Mouse (Mus musculus): Measurements from ENCODE around the gene Zkscan5. TPM values are rescaled to one million over a fixed set of nuclear protein-coding genes. Genes with fewer than 3 reads are reported as not detected.

The Zkscan5 gene
- 9.5 and 10.1 TPM in 2 replicates for polyA plus RNA-seq (2012; ENCODE audit: insufficient read depth, insufficient read length, missing spikeins)

GRCm38 (mm10) chr5:145203936-145204691 lies at the start of gene Zkscan5:
Gene Zkscan5, plus strand, starts transcription at chr5:145204562.
- Histone ChIP-seq H3K27ac (replicated peaks; ENCODE audit: low read depth, low read length) (peak within 1 kb of the TSS; percentile 91), H3K4me1 (ENCODE audit: control insufficient read depth, insufficient read depth, insufficient read length, low read length) (peaks cover 8% of the 10 kb centered on the region)

GRCm38 (mm10) chr5:145161361-145161760 lies 43.0 kb upstream of the Zkscan5 start:
- H3K4me1 ChIP-seq (ENCODE audit: control insufficient read depth, insufficient read depth, insufficient read length, low read length), result peaks cover 7% of the 10 kb centered on the region
- no peak overlapping the region for H3K27ac ChIP-seq (replicated peaks; ENCODE audit: low read depth, low read length)
- H3K4me3 ChIP-seq (ENCODE audit: insufficient read depth, low read depth, low read length), result no peak overlapping the region

More at GRCm38 (mm10) chr5:145203936-145204691, at the start of gene Zkscan5:
- H3K4me3 ChIP-seq (ENCODE audit: insufficient read depth, low read depth, low read length), result peak within 1 kb of the TSS; percentile 89

GRCm38 (mm10) chr5:145164710-145165109 lies 39.7 kb upstream of the Zkscan5 start:
- H3K27ac ChIP-seq (replicated peaks; ENCODE audit: low read depth, low read length), result peak overlapping the region; percentile 78
- H3K4me3 ChIP-seq (ENCODE audit: insufficient read depth, low read depth, low read length), result peak overlapping the region; percentile 45
- H3K4me1 ChIP-seq (ENCODE audit: control insufficient read depth, insufficient read depth, insufficient read length, low read length), result peaks cover 7% of the 10 kb centered on the region

GRCm38 (mm10) chr5:145165184-145165583 lies 39.2 kb upstream of the Zkscan5 start:
- H3K4me3 ChIP-seq (ENCODE audit: insufficient read depth, low read depth, low read length), result peak overlapping the region; percentile 45
- H3K27ac ChIP-seq (replicated peaks; ENCODE audit: low read depth, low read length), result peak overlapping the region; percentile 78
- peaks cover 7% of the 10 kb centered on the region for H3K4me1 ChIP-seq (ENCODE audit: control insufficient read depth, insufficient read depth, insufficient read length, low read length)

GRCm38 (mm10) chr5:145166536-145167305 lies 37.6 kb upstream of the Zkscan5 start, which contains the start of the genes Ptcd1 and Cpsf4:
Gene Ptcd1, minus strand, starts transcription at chr5:145167108.
Gene Cpsf4, plus strand, starts transcription at chr5:145167213.
- peak within 1 kb of the TSS; percentile 70 for H3K27ac ChIP-seq (replicated peaks; ENCODE audit: low read depth, low read length)
- H3K4me3 ChIP-seq (ENCODE audit: insufficient read depth, low read depth, low read length), result peak within 1 kb of the TSS; percentile 82
- H3K4me1 ChIP-seq (ENCODE audit: control insufficient read depth, insufficient read depth, insufficient read length, low read length), result peaks cover 7% of the 10 kb centered on the region

- peak overlapping the region; percentile 82 for H3K4me3 ChIP-seq (ENCODE audit: insufficient read depth, low read depth, low read length)
- H3K27ac ChIP-seq (replicated peaks; ENCODE audit: low read depth, low read length), result peak overlapping the region; percentile 40; the same call in 1 of the 2 replicates
- H3K4me1 ChIP-seq (ENCODE audit: control insufficient read depth, insufficient read depth, insufficient read length, low read length), result peaks cover 7% of the 10 kb centered on the region
These were observed 37.1 kb upstream of the Zkscan5 start for GRCm38 (mm10) chr5:145167306-145167661.

- Histone ChIP-seq H3K27ac (replicated peaks; ENCODE audit: low read depth, low read length) (no peak overlapping the region), H3K4me3 (ENCODE audit: insufficient read depth, low read depth, low read length) (no peak overlapping the region)
These were observed 25.8 kb upstream of the Zkscan5 start for GRCm38 (mm10) chr5:145178461-145178980.

GRCm38 (mm10) chr5:145185244-145185643 lies 19.1 kb upstream of the Zkscan5 start:
- Histone ChIP-seq H3K4me1 (ENCODE audit: control insufficient read depth, insufficient read depth, insufficient read length, low read length) (no peaks in the 10 kb centered on the region; the same call in 1 of the 2 replicates), H3K4me3 (ENCODE audit: insufficient read depth, low read depth, low read length) (no peak overlapping the region), H3K27ac (replicated peaks; ENCODE audit: low read depth, low read length) (no peak overlapping the region)

More at GRCm38 (mm10) chr5:145178461-145178980, 25.8 kb upstream of the Zkscan5 start:
- H3K4me1 ChIP-seq (ENCODE audit: control insufficient read depth, insufficient read depth, insufficient read length, low read length), result no peaks in the 10 kb centered on the region

GRCm38 (mm10) chr5:145189416-145189815 lies 14.9 kb upstream of the Zkscan5 start:
- Histone ChIP-seq H3K4me3 (ENCODE audit: insufficient read depth, low read depth, low read length) (peak overlapping the region; percentile 85; the same call in 1 of the 2 replicates), H3K27ac (replicated peaks; ENCODE audit: low read depth, low read length) (no peak overlapping the region)

GRCm38 (mm10) chr5:145190373-145190772 lies 14.0 kb upstream of the Zkscan5 start:
- peak overlapping the region; percentile 85 for H3K4me3 ChIP-seq (ENCODE audit: insufficient read depth, low read depth, low read length)
- H3K27ac ChIP-seq (replicated peaks; ENCODE audit: low read depth, low read length), result peak overlapping the region; percentile 94
- no peaks in the 10 kb centered on the region; the same call in 1 of the 2 replicates for H3K4me1 ChIP-seq (ENCODE audit: control insufficient read depth, insufficient read depth, insufficient read length, low read length)

More at GRCm38 (mm10) chr5:145189416-145189815, 14.9 kb upstream of the Zkscan5 start:
- no peaks in the 10 kb centered on the region; the same call in 1 of the 2 replicates for H3K4me1 ChIP-seq (ENCODE audit: control insufficient read depth, insufficient read depth, insufficient read length, low read length)

GRCm38 (mm10) chr5:145190875-145191798 lies 13.2 kb upstream of the Zkscan5 start:
- Histone ChIP-seq H3K4me1 (ENCODE audit: control insufficient read depth, insufficient read depth, insufficient read length, low read length) (no peaks in the 10 kb centered on the region; the same call in 1 of the 2 replicates), H3K27ac (replicated peaks; ENCODE audit: low read depth, low read length) (peak overlapping the region; percentile 94), H3K4me3 (ENCODE audit: insufficient read depth, low read depth, low read length) (peak overlapping the region; percentile 85)

- H3K4me1 ChIP-seq (ENCODE audit: control insufficient read depth, insufficient read depth, insufficient read length, low read length), result no peaks in the 10 kb centered on the region; the same call in 1 of the 2 replicates
- H3K4me3 ChIP-seq (ENCODE audit: insufficient read depth, low read depth, low read length), result peak within 1 kb of the TSS; percentile 85
- peak within 1 kb of the TSS; percentile 94 for H3K27ac ChIP-seq (replicated peaks; ENCODE audit: low read depth, low read length)
These were observed 12.4 kb upstream of the Zkscan5 start, which contains the start of gene Atp5j2 for GRCm38 (mm10) chr5:145191962-145192361. Gene Atp5j2, minus strand, starts transcription at chr5:145192062.

GRCm38 (mm10) chr5:145200387-145200786 lies 4.0 kb upstream of the Zkscan5 start:
- H3K27ac ChIP-seq (replicated peaks; ENCODE audit: low read depth, low read length), result no peak overlapping the region
- peak overlapping the region; percentile 14; the same call in 1 of the 2 replicates for H3K4me3 ChIP-seq (ENCODE audit: insufficient read depth, low read depth, low read length)
- H3K4me1 ChIP-seq (ENCODE audit: control insufficient read depth, insufficient read depth, insufficient read length, low read length), result peaks cover 5% of the 10 kb centered on the region
